Mouse (Mus musculus) E14TG2a.4 (cell line): ENCODE measurements around the gene Zbtb37.
A peak's percentile ranks its signal among the peaks of the same experiment; 100 is the strongest.

Source experiments
- H3K27me3 ChIP-seq: 2 replicates; pipeline ENCODE4 v1.6.1; 2014; ENCODE audit warnings: low read length, control low read depth; ENCODE audit not compliant: insufficient read depth
- H3K36me3 ChIP-seq: 2 replicates; pipeline ENCODE4 v1.6.1; 2014; ENCODE audit warnings: low read length, control low read depth; ENCODE audit not compliant: insufficient read depth
- H3K4me1 ChIP-seq: replicated peaks from 2 replicates; pipeline ENCODE4 v1.6.1; 2014; ENCODE audit warnings: low read depth, low read length, control low read depth
- H3K4me3 ChIP-seq: replicated peaks from 2 replicates; pipeline ENCODE4 v1.5.1; 2014; ENCODE audit warnings: mild to moderate bottlenecking, low read length
- H3K9me3 ChIP-seq: 2 replicates; pipeline ENCODE4 v1.6.1; 2014; ENCODE audit warnings: low read length, control low read depth
- CTCF ChIP-seq: conservative IDR thresholded peaks from 2 replicates; pipeline ENCODE4 v1.5.1; 2014; ENCODE audit warnings: low read length
- NANOG ChIP-seq: IDR thresholded peaks from 2 replicates; pipeline ENCODE4 v1.6.1; 2014; ENCODE audit warnings: borderline replicate concordance, low read length, mixed read lengths
- POU5F1 ChIP-seq: IDR thresholded peaks from 2 replicates; pipeline ENCODE4 v1.6.1; 2014; ENCODE audit warnings: low read length, borderline replicate concordance

The Zbtb37 gene

GRCm38 (mm10) chr1:161025410-161026210 lies 9.0 kb downstream of the Zbtb37 start:
- H3K9me3 ChIP-seq, result no peaks in the 10 kb centered on the region
- TF ChIP-seq CTCF (no peak), POU5F1 (no peak), NANOG (no peak)
- peaks cover 40% of the 10 kb centered on the region for H3K36me3 ChIP-seq
- no peak overlapping the region for H3K4me3 ChIP-seq
- no peaks in the 10 kb centered on the region for H3K27me3 ChIP-seq
- H3K4me1 ChIP-seq, result peaks cover 10% of the 10 kb centered on the region

- H3K27me3 ChIP-seq, result no peaks in the 10 kb centered on the region
- peak overlapping the region; percentile 41 for H3K4me3 ChIP-seq
- TF ChIP-seq POU5F1, result no peak
- TF ChIP-seq CTCF, result no peak
- no peak for TF ChIP-seq NANOG
- H3K9me3 ChIP-seq, result no peaks in the 10 kb centered on the region
- H3K4me1 ChIP-seq, result peaks cover 11% of the 10 kb centered on the region; the same call in 1 of the 2 replicates
- H3K36me3 ChIP-seq, result peaks cover 52% of the 10 kb centered on the region
Measured at GRCm38 (mm10) chr1:161020051-161020450, 14.6 kb downstream of the Zbtb37 start.

- no peak for TF ChIP-seq POU5F1
- no peak for TF ChIP-seq CTCF
- no peak for TF ChIP-seq NANOG
- Histone ChIP-seq H3K27me3 (no peaks in the 10 kb centered on the region), H3K36me3 (peaks cover 61% of the 10 kb centered on the region), H3K4me3 (no peak overlapping the region), H3K9me3 (no peaks in the 10 kb centered on the region), H3K4me1 (peaks cover 16% of the 10 kb centered on the region; the same call in 1 of the 2 replicates)
Measured at GRCm38 (mm10) chr1:161016378-161016777, 18.3 kb downstream of the Zbtb37 start.

GRCm38 (mm10) chr1:161010436-161010835 lies 24.2 kb downstream of the Zbtb37 start:
- no peaks in the 10 kb centered on the region for H3K9me3 ChIP-seq
- H3K36me3 ChIP-seq, result peaks cover 39% of the 10 kb centered on the region
- H3K4me1 ChIP-seq, result peaks cover 25% of the 10 kb centered on the region
- no peaks in the 10 kb centered on the region for H3K27me3 ChIP-seq
- no peak overlapping the region for H3K4me3 ChIP-seq
- TF ChIP-seq POU5F1, result no peak
- no peak for TF ChIP-seq CTCF
- no peak for TF ChIP-seq NANOG

- TF ChIP-seq CTCF, result no peak
- H3K36me3 ChIP-seq, result peaks cover 42% of the 10 kb centered on the region
- H3K9me3 ChIP-seq, result no peaks in the 10 kb centered on the region
- H3K27me3 ChIP-seq, result no peaks in the 10 kb centered on the region
- no peak overlapping the region for H3K4me3 ChIP-seq
- H3K4me1 ChIP-seq, result peaks cover 43% of the 10 kb centered on the region
Measured at GRCm38 (mm10) chr1:161008038-161008437, 26.6 kb downstream of the Zbtb37 start.

GRCm38 (mm10) chr1:161006471-161006870 lies 28.2 kb downstream of the Zbtb37 start:
- Histone ChIP-seq H3K4me1 (peaks cover 43% of the 10 kb centered on the region), H3K36me3 (peaks cover 35% of the 10 kb centered on the region), H3K4me3 (no peak overlapping the region), H3K9me3 (no peaks in the 10 kb centered on the region), H3K27me3 (no peaks in the 10 kb centered on the region)
- TF ChIP-seq NANOG (no peak), POU5F1 (no peak), CTCF (no peak)

- Histone ChIP-seq H3K27me3 (no peaks in the 10 kb centered on the region), H3K4me1 (peaks cover 43% of the 10 kb centered on the region), H3K4me3 (no peak overlapping the region), H3K9me3 (no peaks in the 10 kb centered on the region), H3K36me3 (peaks cover 34% of the 10 kb centered on the region)
- TF ChIP-seq NANOG, result peak; percentile 61; the same call in 1 of the 2 replicates
- no peak for TF ChIP-seq CTCF
- TF ChIP-seq POU5F1, result no peak
Measured at GRCm38 (mm10) chr1:161005526-161005925, 29.1 kb downstream of the Zbtb37 start.

- no peak overlapping the region for H3K4me3 ChIP-seq
- H3K9me3 ChIP-seq, result no peaks in the 10 kb centered on the region
- H3K27me3 ChIP-seq, result no peaks in the 10 kb centered on the region
- TF ChIP-seq CTCF (no peak), NANOG (no peak), POU5F1 (no peak)
- peaks cover 30% of the 10 kb centered on the region for H3K36me3 ChIP-seq
- H3K4me1 ChIP-seq, result peaks cover 49% of the 10 kb centered on the region
Measured at GRCm38 (mm10) chr1:161004942-161005341, 29.7 kb downstream of the Zbtb37 start.

- peaks cover 5% of the 10 kb centered on the region for H3K4me1 ChIP-seq
- H3K36me3 ChIP-seq, result no peaks in the 10 kb centered on the region
- no peaks in the 10 kb centered on the region for H3K27me3 ChIP-seq
- TF ChIP-seq CTCF (no peak), POU5F1 (no peak), NANOG (no peak)
- H3K9me3 ChIP-seq, result no peaks in the 10 kb centered on the region
- no peak overlapping the region for H3K4me3 ChIP-seq
Measured at GRCm38 (mm10) chr1:160993851-160994250, 40.8 kb downstream of the Zbtb37 start.
